Mouse (Mus musculus): Measurements from ENCODE around the gene Sh3gl2.

GRCm38 (mm10) chr4:85539677-85540076 is 334.8 kb downstream of the Sh3gl2 start:
- no peak for TF ChIP-seq CTCF (IDR thresholded peaks at IDR 0.05; ENCODE audit: borderline replicate concordance, extremely low read depth, insufficient read depth, insufficient read length)
- no peak for TF ChIP-seq POLR2A (IDR thresholded peaks at IDR 0.05; ENCODE audit: borderline replicate concordance, extremely low read depth, insufficient read depth, insufficient read length, poor library complexity, severe bottlenecking)
